Mouse (Mus musculus) limb, embryonic 15.5 days (tissue): ENCODE measurements at regions not wholly inside any gene's neighbourhood (a gene's known extent, or its start where the extent isn't known, plus 50 kb on each side); places are given as distances from the start of the nearest gene placed in this dataset.

ENCODE experiments used
- ATAC-seq: fragments of 200-750 bp; cut with Nextera tagmentation; 2 replicates; pipeline ENCODE4 v1.8.0; 2017; ENCODE audit warnings: low read depth, moderate TSS enrichment; ENCODE audit not compliant: insufficient number of reproducible peaks, low FRiP score, low TSS enrichment
- H3K27ac ChIP-seq: fragments of 300-500 bp; sonication (generic); 2 replicates; pipeline ENCODE4 v1.5.1; 2015; ENCODE audit warnings: moderate library complexity, mild to moderate bottlenecking, inconsistent platforms
- H3K27me3 ChIP-seq: fragments of 300-500 bp; sonication (generic); 2 replicates; pipeline ENCODE4 v1.6.1; 2015; ENCODE audit warnings: inconsistent platforms
- H3K36me3 ChIP-seq: fragments of 300-500 bp; sonication (generic); 2 replicates; pipeline ENCODE4 v1.6.1; 2015; ENCODE audit warnings: inconsistent platforms
- H3K4me1 ChIP-seq: fragments of 300-500 bp; sonication (generic); 2 replicates; pipeline ENCODE4 v1.6.1; 2015; ENCODE audit warnings: inconsistent platforms
- H3K4me2 ChIP-seq: fragments of 300-500 bp; sonication (generic); 2 replicates; pipeline ENCODE4 v1.6.1; 2015; ENCODE audit warnings: mild to moderate bottlenecking, inconsistent platforms
- H3K4me3 ChIP-seq: fragments of 300-500 bp; sonication (generic); 2 replicates; pipeline ENCODE4 v1.5.1; 2015; ENCODE audit warnings: mild to moderate bottlenecking, inconsistent platforms
- H3K9ac ChIP-seq: fragments of 300-500 bp; sonication (generic); 2 replicates; pipeline ENCODE4 v1.6.1; 2015; ENCODE audit warnings: inconsistent platforms
- H3K9me3 ChIP-seq: fragments of 300-500 bp; sonication (generic); 2 replicates; pipeline ENCODE4 v1.6.1; 2016; ENCODE audit warnings: inconsistent platforms
- WGBS: fragments of 180-500 bp; shearing (Covaris S2); methylation state at CpG from one replicate; pipeline ENCODE4 v1.1.7; 2015; 5-methylcytosine and 5-hydroxymethylcytosine counted together

DNA sequence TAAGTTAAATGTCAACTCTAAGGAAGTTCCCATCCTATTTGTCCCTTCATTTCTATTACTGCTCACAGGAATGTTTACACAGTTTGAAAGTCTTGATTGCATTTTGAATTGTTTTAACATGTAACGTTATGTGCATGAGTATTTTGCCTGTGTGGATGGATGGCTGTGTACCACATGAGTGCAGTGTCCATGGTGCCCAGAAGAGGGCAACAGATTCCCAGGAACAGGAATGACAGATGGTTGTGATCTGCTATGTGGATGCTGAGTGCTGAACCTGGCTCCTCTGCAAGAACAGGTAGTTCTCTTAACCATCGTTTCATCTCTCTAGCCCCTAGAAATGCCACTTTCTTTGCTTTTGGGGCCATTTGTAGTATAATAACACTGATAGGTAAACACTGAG is 597.9 kb upstream of the Zwint start:
- H3K9me3 ChIP-seq: no peaks in the 10 kb centered on the region
- no peak for ATAC-seq
- H3K27ac ChIP-seq: no peak overlapping the region
- no peaks in the 10 kb centered on the region for H3K4me1 ChIP-seq
- WGBS: 79% methylated on average over 2 of the region's 2 CpGs
- no peak overlapping the region for H3K4me2 ChIP-seq
- H3K9ac ChIP-seq: no peak overlapping the region
- no peak overlapping the region for H3K4me3 ChIP-seq
- H3K27me3 ChIP-seq: no peaks in the 10 kb centered on the region
- H3K36me3 ChIP-seq: no peaks in the 10 kb centered on the region

DNA sequence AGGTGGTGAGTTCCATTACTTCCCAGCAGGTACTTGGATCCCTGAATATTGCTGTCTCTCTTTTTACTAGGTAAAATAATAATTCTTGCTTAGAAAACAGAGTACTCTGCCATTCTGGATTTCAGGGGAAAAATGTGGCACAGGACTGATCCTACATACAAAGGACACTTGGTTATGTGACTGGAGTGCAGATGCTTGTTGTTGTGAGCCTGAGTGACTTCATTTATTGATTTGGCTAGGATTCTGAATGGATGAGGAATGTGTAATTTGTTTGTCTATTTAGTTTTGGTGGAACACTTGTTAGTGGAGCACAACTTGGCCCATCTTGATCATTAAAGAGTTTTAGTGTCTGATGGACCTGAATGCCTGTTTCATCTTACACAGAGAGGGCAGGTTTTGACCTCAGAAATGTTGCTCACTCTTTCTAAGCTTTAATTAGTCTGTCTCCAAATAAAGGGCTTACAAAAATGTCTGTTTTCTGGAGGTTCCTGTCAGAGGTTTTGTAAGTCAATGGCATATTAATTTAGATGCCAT is 583.4 kb upstream of the Zwint start:
- Histone ChIP-seq H3K9ac (no peak overlapping the region), H3K4me2 (no peak overlapping the region), H3K27me3 (no peaks in the 10 kb centered on the region), H3K27ac (no peak overlapping the region), H3K4me3 (no peak overlapping the region), H3K36me3 (no peaks in the 10 kb centered on the region), H3K4me1 (no peaks in the 10 kb centered on the region), H3K9me3 (no peaks in the 10 kb centered on the region)
- no peak for ATAC-seq

GRCm38 (mm10) chr10:72078363-72078762 is 576.3 kb upstream of the Zwint start:
- H3K4me3 ChIP-seq: no peak overlapping the region
- no peaks in the 10 kb centered on the region for H3K36me3 ChIP-seq
- 41% methylated on average over 3 of the region's 3 CpGs for WGBS
- H3K9me3 ChIP-seq: no peaks in the 10 kb centered on the region
- H3K27me3 ChIP-seq: no peaks in the 10 kb centered on the region
- H3K27ac ChIP-seq: peak overlapping the region; percentile 54; the same call in 1 of the 2 replicates
- no peak overlapping the region for H3K9ac ChIP-seq
- ATAC-seq: no peak
- H3K4me2 ChIP-seq: no peak overlapping the region
- peaks cover 2% of the 10 kb centered on the region; the same call in 1 of the 2 replicates for H3K4me1 ChIP-seq

DNA sequence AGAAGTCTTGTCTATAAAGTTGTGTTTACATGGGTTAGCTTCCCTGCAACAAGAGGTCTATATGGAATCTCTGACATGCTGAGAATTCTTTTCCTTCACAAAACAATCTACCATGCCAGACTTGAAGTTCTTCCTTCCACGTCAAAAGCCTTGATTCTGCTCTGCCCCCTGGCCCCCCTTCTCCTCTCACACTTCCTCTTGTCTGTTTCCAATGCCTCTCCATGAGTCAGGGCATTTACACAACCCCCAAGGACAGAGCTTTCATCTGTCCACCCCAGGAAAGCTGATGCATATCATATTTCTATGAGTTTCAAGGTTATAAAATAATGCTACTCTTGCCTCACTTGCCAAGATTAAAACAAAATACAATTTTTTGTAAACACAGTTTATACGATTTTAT is 557.7 kb upstream of the Zwint start:
- 49% methylated on average over 2 of the region's 2 CpGs for WGBS
- Histone ChIP-seq H3K27me3 (no peaks in the 10 kb centered on the region), H3K4me1 (no peaks in the 10 kb centered on the region), H3K4me2 (no peak overlapping the region), H3K36me3 (no peaks in the 10 kb centered on the region), H3K9me3 (no peaks in the 10 kb centered on the region), H3K9ac (no peak overlapping the region), H3K4me3 (no peak overlapping the region), H3K27ac (no peak overlapping the region)
- no peak for ATAC-seq

DNA sequence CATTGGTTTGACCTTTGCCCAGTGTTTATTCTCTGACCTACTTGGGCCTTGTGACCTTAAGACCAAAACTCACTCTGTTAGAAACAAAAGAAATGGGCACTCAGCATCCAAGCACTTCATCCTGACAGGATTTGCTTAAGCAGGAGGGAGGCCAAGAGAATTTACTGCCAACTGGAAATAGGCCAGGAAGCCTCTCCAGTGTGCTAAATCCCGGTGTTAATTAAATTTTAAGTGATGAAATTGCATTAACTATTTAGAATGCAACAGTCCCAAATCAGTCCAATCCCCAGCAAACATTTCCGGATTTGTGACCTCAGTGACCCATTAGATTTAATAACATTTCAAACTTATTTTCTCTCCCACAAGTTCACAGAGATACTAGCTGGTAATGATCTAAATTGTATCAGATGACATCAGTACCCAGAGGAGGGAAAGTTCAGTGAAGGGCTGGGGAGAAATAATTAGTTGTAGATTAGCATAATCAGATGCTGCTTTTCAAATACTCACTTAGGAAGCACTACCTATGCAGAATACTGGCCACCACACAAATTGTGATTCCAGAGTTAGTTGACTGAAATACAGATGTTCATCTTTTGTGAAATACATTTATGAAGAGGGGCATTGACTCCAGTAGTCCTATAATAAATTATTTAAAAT is 555.4 kb upstream of the Zwint start:
- Histone ChIP-seq H3K4me1 (no peaks in the 10 kb centered on the region), H3K9me3 (no peaks in the 10 kb centered on the region), H3K27me3 (no peaks in the 10 kb centered on the region), H3K4me3 (no peak overlapping the region), H3K4me2 (no peak overlapping the region), H3K9ac (no peak overlapping the region), H3K27ac (no peak overlapping the region), H3K36me3 (no peaks in the 10 kb centered on the region)
- WGBS: 50% methylated on average over 2 of the region's 2 CpGs
- no peak for ATAC-seq

DNA sequence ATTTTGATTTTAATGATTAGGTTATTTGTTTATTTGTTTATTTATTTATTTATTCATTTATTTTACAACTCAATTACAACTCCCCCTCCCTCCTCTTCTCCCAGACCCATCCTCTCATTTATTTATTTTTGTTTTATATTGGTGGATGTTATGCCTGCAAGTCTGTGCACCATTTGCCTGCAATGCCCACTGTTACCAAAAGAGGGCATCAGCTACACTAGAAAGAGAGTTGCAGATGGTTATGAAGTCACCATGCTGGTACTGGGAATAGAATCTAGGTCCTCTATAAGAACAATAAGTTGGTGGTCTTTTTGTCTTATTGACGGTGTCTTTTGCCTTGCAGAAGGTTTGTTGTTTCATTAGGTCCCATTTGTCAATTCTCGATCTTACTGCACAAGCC is 535.2 kb upstream of the Zwint start:
- Histone ChIP-seq H3K4me3 (no peak overlapping the region), H3K36me3 (no peaks in the 10 kb centered on the region), H3K27ac (no peak overlapping the region), H3K4me2 (no peak overlapping the region), H3K27me3 (no peaks in the 10 kb centered on the region), H3K4me1 (no peaks in the 10 kb centered on the region), H3K9ac (no peak overlapping the region), H3K9me3 (no peaks in the 10 kb centered on the region)
- ATAC-seq: no peak
- 85% methylated on average over 2 of the region's 2 CpGs for WGBS

- Histone ChIP-seq H3K4me3 (no peak overlapping the region), H3K27ac (no peak overlapping the region), H3K27me3 (no peaks in the 10 kb centered on the region), H3K9me3 (no peaks in the 10 kb centered on the region), H3K36me3 (no peaks in the 10 kb centered on the region), H3K9ac (no peak overlapping the region), H3K4me2 (no peak overlapping the region), H3K4me1 (no peaks in the 10 kb centered on the region)
- ATAC-seq: no peak
- 59% methylated on average over 2 of the region's 2 CpGs for WGBS
Measured at GRCm38 (mm10) chr10:72132407-72132806, 522.2 kb upstream of the Zwint start.
